Mouse (Mus musculus) cerebellum, postnatal 14 days (tissue): ENCODE data around the gene 6430548M08Rik.

Experiments used
- DNase-seq, 2 experiments: peaks; one replicate each; pipeline ENCODE4 v3.0.0; 2021; ENCODE audit warnings: mixed read lengths in 2 of 2

The 6430548M08Rik gene

GRCm38 (mm10) chr8:120144652-120145301 is 30.8 kb downstream of the 6430548M08Rik start:
- DNase-seq = peak; percentile 65 to 66

GRCm38 (mm10) chr8:120146051-120146450 is 32.1 kb downstream of the 6430548M08Rik start:
- no peak for DNase-seq

GRCm38 (mm10) chr8:120150028-120150427 is 36.1 kb downstream of the 6430548M08Rik start:
- no peak for DNase-seq

- DNase-seq = peak; percentile 59 to 70
These were observed 37.2 kb downstream of the 6430548M08Rik start for GRCm38 (mm10) chr8:120151151-120151550.

- peak; percentile 63 to 72 for DNase-seq
These were observed 38.7 kb downstream of the 6430548M08Rik start for GRCm38 (mm10) chr8:120152636-120153035.

GRCm38 (mm10) chr8:120160366-120160765 is 46.4 kb downstream of the 6430548M08Rik start:
- peak; percentile 80 to 82 for DNase-seq

GRCm38 (mm10) chr8:120161658-120162403 is 47.9 kb downstream of the 6430548M08Rik start:
- DNase-seq = no peak

- no peak for DNase-seq
These were observed 48.4 kb downstream of the 6430548M08Rik start for GRCm38 (mm10) chr8:120162404-120162752.

- no peak for DNase-seq
These were observed 49.4 kb downstream of the 6430548M08Rik start for GRCm38 (mm10) chr8:120163376-120163775.

GRCm38 (mm10) chr8:120164026-120164425 is 50.1 kb downstream of the 6430548M08Rik start:
- no peak for DNase-seq

- peak; percentile 83 for DNase-seq
These were observed 53.2 kb downstream of the 6430548M08Rik start for GRCm38 (mm10) chr8:120167136-120167535.

GRCm38 (mm10) chr8:120167821-120168220 is 53.9 kb downstream of the 6430548M08Rik start:
- DNase-seq = peak in 1 of 2 experiments; percentile 74

GRCm38 (mm10) chr8:120169119-120169518 is 55.2 kb downstream of the 6430548M08Rik start:
- peak in 1 of 2 experiments; percentile 50 for DNase-seq

- DNase-seq = peak in 1 of 2 experiments; percentile 61
These were observed 59.2 kb downstream of the 6430548M08Rik start for GRCm38 (mm10) chr8:120173195-120173594.

- DNase-seq = peak in 1 of 2 experiments; percentile 51
These were observed 60.7 kb downstream of the 6430548M08Rik start for GRCm38 (mm10) chr8:120174606-120175005.

GRCm38 (mm10) chr8:120176605-120177004 is 62.7 kb downstream of the 6430548M08Rik start:
- no peak for DNase-seq

- DNase-seq = peak in 1 of 2 experiments; percentile 57
These were observed 63.6 kb downstream of the 6430548M08Rik start, which contains the start of gene Fam92b for GRCm38 (mm10) chr8:120177318-120178123. TSS of gene Fam92b (minus strand) at chr8:120177466.

- no peak for DNase-seq
These were observed 64.2 kb downstream of the 6430548M08Rik start for GRCm38 (mm10) chr8:120178124-120178514.

GRCm38 (mm10) chr8:120179027-120179431 is 65.1 kb downstream of the 6430548M08Rik start:
- DNase-seq = peak; percentile 98

GRCm38 (mm10) chr8:120180445-120180970 is 66.6 kb downstream of the 6430548M08Rik start:
- DNase-seq = no peak

- DNase-seq = no peak
These were observed 67.3 kb downstream of the 6430548M08Rik start for GRCm38 (mm10) chr8:120181274-120181673.

GRCm38 (mm10) chr8:120181861-120182414 is 68.0 kb downstream of the 6430548M08Rik start:
- no peak for DNase-seq
